Mouse (Mus musculus): ENCODE data around the gene Mrpl49.
"Not testable (repeated sequence)": the region's sequence is repeated elsewhere in the genome, so short reads cannot be mapped to it uniquely, and the experiment has no call there.

Gene Mrpl49

GRCm38 (mm10) chr19:6067011-6067723, 9.6 kb upstream of the Mrpl49 start:
- DNase-seq, result peak; percentile 80

DNA sequence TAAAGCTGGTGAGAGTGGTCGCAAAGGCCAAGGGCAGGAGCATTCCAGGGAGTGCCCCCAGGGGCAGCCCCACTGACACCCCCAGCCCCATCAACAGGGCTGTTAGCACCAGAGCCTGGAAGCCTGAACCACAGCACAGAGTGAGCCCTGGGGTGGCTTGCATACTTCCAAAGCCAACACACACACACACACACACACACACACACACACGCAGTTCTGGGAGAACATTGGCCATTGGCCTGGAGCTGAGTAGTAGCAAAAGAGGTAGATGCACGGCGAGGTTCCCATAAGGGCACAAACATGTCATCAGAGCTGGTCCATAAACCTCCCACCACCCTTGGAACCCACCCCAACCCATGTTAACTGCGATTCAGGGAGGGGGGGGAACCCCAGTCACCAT, 9.0 kb upstream of the Mrpl49 start:
- DNase-seq, result no peak

DNA sequence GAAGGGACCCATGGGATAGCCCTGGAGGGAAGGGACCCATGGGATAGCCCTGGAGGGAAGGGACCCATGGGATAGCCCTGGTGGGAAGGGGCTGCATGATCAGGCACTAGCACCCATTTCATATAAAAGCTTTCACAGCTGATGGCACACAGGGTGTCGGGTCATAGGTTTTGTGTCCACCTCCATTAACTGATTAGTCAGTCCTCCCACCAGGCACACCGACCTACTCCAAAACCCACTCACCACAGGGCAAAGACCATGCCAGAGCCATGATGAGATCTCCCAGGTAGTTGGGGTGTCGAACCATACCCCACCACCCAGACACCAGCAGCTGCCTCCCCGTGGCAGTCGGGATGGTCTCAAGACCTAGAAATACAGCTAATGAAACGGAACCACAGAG, 5.5 kb upstream of the Mrpl49 start:
- DNase-seq, result no peak

GRCm38 (mm10) chr19:6062418-6062817, 4.8 kb upstream of the Mrpl49 start:
- DNase-seq, result no peak

DNA sequence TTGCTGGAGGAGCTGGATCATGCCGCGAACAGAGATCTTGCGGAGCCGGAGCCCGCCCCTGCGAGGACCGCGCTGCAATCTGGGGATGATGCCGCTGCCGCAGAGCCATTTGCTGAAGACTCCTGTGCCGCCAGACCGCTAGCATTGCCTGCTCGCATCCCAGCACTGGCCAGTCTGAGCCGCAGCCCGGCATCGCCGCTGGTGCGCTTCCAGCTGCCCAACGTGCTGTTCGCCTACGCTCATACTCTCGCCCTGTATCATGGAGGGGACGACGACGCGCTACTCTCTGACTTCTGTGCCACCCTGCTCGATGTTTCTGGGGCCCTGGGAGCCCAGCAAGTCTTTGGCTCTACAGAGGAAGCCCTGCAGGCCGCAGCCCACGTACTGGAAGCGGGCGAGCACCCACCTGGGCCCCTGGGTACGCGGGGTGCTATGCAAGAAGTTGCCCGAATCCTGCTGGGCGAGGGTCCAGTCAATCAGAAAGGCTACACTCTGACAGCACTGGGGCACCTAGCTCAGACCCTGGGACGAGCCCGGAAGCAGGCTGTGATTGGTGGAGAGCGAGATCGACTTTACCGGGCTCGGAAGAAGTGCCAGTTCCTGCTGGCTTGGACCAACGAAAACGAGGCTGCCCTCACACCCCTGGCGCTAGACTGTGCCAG, 4.2 kb upstream of the Mrpl49 start:
- DNase-seq, result peak; percentile 54

DNA sequence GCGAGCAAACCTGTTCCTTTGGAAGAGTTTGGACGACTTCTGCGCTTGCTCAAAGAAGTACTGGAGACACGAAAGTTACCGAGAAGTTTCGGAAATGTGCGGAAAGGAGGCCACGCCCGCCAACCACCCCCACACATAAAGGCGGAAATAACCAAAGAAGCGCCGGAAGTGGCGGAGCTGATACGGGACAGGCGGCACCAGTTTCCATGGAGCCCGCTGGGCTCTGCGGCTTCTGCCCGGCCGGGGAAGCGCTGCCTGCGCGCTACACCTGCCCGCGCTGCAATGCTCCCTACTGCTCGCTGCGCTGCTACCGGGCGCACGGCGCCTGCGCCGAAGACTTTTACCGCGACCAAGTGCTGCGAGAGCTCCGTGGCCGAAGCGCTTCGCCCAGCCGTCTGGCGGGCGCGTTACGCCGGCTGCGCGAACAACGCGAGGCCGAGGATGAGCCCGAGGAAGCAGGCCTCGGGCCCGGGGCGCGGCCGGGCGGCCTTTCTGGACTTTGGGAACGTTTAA, 3.5 kb upstream of the Mrpl49 start, which contains the start of gene Znhit2:
TSS of gene Znhit2 (plus strand) at position 172 of the 513 bp plus-strand sequence.
- DNase-seq, result peak; percentile 92

DNA sequence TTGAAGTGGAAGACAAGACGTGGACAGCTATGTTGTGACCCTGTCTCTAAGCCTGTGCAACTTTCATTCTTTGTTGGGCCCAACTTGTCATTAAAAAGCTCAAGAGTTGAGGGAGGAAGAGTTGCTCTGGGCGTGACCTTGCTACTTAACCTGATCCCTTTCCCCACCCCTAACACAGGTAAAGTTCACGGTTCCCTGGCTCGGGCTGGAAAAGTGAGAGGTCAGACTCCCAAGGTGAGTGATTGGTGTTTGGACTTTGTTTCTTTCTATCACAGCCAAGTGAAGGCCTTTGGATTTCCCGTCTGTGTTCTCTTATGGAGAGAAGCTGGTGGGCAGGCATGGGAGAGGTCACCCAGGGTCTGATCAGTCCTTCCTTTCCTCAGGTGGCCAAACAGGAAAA, 1.4 kb upstream of the Mrpl49 start:
- DNase-seq, result no peak

GRCm38 (mm10) chr19:6058513-6058912, 928 bp upstream of the Mrpl49 start:
- no peak for DNase-seq

DNA sequence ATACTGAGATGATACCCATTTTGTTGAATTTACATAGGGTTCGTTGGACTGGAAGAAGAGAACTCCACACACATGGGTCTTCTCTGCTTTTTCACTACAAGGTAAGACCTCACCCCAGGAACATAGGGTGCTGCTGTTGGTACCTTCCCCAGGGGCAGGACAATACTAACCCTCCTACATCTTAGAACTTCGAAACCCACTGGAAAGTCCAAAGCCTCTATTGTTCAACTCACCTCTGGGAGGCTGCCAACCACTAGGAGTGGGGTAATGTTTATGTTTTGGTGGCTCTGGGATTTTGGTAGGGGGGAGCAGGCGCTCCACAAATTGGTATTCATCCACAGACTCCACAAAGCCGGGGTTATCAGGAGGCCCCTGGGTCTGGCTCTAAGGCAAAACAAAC, 889 bp downstream of the Mrpl49 start:
- DNase-seq, result no peak

DNA sequence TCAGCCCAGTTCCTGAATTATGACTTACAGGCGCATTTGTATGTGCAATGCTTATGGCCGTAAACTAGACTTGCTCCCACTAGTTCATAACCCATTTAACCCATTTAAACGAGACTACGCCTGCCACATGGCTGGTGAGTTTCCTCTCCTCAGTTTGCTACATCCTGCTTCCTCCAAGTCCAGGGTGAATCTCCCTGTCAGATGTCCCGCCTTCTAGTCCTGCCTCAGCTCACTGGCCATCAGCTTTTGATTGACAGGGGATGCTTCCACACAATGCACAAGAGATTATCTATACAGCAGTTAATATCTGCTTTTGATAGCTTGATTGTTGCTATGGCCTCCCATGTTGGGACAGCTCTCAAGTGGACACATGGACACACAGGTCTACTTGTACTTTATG, 3.3 kb downstream of the Mrpl49 start:
- DNase-seq, result no peak

DNA sequence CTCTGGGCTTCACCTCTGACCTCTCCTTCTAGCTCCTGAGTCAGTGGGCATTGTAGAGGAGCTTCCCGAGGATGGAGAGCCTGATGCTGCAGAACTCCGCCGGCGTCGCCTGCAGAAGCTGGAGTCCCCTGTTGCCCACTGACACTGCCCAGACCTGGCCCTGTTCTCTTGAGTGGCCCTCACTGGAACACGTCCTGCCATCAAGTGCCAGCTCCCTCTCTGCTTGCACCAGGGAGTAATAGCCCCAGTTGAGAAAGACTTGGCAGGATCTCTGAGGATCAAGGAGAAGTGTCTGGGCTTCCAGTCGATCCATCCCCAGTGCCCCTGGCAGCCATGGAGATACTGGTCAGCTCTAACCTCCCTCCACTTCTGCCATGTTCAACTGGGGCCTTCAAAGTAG, 5.1 kb downstream of the Mrpl49 start:
- no peak for DNase-seq

GRCm38 (mm10) chr19:6048681-6049410, 8.7 kb downstream of the Mrpl49 start:
- no peak for DNase-seq

DNA sequence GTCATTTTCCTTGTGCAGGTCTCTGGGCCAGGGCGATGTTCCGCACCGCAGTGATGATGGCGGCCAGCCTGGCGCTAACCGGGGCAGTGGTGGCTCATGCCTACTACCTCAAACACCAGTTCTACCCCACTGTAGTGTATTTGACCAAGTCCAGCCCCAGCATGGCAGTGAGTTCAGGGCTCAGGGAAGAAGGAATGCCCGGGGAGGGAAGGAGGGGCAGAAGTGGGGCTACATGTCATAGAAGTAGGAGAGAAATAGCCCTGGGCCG, 9.8 kb downstream of the Mrpl49 start:
- DNase-seq, result no peak

GRCm38 (mm10) chr19:6047154-6047898, 10.3 kb downstream of the Mrpl49 start:
- DNase-seq, result no peak

DNA sequence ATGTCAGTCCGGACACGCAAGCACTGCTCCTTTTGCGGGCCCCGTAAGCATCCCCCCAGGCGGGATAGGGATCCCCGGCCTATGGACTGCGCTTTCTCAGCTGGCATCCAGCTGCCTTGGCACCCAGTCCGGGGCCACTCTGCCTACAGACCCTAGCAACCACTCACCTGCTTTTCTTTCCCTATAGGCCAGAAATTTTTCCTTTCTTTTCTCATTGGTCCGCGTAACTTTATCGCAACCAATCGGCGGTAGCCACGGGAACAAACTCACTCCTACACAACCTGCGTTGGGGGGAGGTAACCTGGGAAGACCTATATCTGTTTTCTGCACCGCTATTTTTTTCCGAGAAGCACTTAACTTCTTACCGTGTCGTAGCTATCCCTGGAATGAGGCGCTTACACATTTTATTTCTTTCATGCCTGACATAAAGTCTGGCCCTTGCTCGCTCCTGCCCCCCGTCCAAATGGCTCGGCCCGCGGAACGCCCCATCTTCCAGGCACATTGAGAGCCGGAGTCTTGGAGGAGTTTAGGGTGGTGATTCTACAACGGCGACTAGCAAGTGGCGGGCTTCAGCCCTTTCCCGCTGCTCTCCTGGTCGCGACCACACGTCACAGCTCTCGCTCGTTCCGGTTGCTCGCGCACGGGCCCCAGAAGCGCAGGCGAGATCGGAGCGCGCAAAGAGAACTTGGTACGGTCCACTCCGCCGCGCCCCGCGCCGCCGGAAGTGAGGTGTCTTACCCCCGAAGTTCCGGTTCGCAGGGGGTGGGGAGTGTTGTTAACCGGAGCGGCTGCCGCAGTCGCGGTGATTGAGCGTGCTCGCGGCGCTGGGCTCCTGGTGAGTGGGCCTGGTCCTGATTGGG, 11.1 kb downstream of the Mrpl49 start, which contains the start of gene Syvn1:
TSS of gene Syvn1 (plus strand) at position 283 of the 860 bp plus-strand sequence.
- DNase-seq, result peak; percentile 90

- no peak for DNase-seq
Measured at GRCm38 (mm10) chr19:6045366-6046293, 12.0 kb downstream of the Mrpl49 start.

DNA sequence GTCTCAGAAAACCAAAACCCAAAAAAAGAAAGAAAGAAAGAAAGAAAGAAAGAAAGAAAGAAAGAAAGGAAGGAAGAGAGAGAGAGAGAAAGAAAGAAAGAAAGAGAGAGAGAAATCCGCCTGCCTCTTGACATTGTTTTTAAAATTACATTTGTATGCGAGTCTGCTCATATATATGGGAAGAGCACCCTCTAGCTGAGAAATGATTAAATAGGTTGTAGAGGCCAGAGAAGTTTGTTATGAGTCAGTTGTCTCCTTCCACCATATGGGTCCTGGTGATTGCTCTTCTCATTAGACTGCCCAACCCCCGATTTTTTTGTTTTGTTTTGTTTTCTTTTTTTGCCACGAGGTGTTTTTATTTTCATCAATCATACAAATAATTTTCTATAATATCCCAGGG, 13.5 kb downstream of the Mrpl49 start:
- DNase-seq, result not testable (repeated sequence)

DNA sequence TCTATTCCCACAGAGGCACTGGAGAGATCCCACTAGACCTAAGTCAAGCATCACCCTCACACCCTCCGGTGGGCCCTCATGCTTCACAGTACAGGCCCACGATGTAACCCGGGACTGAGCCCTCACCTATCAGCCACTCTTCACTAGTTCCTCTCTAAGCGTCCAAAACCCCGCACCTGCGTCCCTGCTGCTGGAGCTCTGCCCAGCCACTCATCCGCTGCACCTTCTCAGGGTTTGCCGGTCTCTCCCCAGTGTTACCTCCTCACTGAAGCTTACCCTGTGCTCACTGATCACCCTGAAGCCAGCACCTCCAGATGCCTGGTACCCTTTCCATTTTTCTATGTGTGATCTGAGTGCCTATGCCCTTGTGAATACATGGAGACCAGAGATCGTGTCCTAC, 15.3 kb downstream of the Mrpl49 start:
- DNase-seq, result no peak

DNA sequence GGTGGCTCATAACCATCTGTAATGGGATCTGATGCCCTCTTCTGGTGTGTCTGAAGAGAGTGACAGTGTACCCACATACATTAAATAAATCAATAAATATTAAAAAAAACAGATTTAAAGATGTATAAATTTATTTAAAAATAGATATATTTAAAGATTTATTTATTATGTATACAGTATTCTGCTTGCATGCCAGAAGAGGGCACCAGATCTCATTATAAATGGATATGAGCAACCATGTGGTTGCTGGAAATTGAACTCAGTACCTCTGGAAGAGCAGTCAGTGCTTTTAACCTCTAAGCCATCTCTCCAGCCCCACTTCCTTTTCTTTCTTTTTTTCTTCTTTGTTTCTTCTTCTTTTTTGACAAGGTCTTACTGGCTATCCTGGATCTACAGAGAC, 17.6 kb downstream of the Mrpl49 start:
- DNase-seq, result no peak

GRCm38 (mm10) chr19:6038326-6038725, 19.3 kb downstream of the Mrpl49 start:
- no peak for DNase-seq

GRCm38 (mm10) chr19:6037695-6038094, 19.9 kb downstream of the Mrpl49 start:
- no peak for DNase-seq

Data from right cerebral cortex, postnatal 25 days (tissue).